Mouse (Mus musculus): ENCODE data around the gene Snrpb2.

DNA sequence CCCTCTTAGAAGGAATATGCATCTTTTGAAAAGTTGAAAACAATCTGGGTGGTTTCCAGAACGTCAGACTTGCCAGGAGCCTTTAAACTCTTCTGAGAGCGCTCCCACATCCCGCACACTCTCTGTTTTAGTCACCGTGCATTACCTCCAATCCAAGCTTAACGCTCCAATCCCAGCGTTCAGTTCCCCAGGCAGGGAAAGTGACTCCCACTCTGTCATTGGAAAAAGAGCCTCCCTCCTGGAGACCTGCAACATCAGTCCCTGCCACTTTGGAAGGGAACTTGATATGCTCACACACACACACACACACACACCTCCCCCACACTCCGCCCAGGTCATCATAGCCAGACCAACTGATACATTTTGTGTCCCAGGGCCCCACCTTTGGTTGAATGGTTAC lies 55.4 kb downstream of the Snrpb2 start:
- no peak for TF ChIP-seq CTCF (IDR thresholded peaks at IDR 0.05; ENCODE audit: low read depth)
- no peak for TF ChIP-seq EP300 (IDR thresholded peaks at IDR 0.05; ENCODE audit: low read depth)
